Mouse (Mus musculus): ENCODE results near the gene Zcchc4.

DNA sequence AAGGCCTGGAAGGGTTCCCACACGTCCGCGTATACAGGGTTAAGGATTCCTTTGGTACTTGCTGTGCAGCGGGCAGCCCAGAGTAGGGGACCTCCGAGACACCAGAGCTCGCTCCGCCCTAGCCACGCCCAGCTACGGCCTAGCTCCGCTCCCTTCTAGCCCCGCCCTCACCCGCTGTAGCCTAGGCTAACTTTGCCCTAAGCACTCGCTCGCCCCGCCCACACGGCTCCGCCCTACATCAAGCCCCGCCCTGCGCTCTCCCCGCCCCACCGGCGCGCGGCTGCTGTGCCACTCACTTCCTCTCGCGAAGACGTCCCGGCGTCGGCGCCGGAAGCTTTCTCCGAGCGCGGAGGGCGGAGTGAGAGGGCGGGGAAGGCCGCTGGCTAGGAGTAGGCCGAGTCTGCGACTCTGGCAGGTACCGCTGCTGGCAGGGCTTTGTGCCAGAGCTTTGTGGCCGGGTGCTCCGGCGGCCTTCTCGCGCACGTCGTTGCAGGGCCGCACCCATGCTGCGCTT lies 58.6 kb downstream of the Zcchc4 start, which contains the start of gene Anapc4:
- TF ChIP-seq POLR2A (IDR thresholded peaks at IDR 0.05; ENCODE audit: borderline replicate concordance, extremely low read depth, insufficient read depth, insufficient read length, poor library complexity, severe bottlenecking) (peak; percentile 86), CTCF (IDR thresholded peaks at IDR 0.05; ENCODE audit: borderline replicate concordance, extremely low read depth, insufficient read depth, insufficient read length) (no peak)
